Mouse (Mus musculus): ENCODE measurements around the gene Taf9. TPM values are rescaled to one million over a fixed set of nuclear protein-coding genes. Genes with fewer than 3 reads are reported as not detected.

The Taf9 gene
- polyA plus RNA-seq, 1 experiment from 2014 or later = 28.3 TPM

DNA sequence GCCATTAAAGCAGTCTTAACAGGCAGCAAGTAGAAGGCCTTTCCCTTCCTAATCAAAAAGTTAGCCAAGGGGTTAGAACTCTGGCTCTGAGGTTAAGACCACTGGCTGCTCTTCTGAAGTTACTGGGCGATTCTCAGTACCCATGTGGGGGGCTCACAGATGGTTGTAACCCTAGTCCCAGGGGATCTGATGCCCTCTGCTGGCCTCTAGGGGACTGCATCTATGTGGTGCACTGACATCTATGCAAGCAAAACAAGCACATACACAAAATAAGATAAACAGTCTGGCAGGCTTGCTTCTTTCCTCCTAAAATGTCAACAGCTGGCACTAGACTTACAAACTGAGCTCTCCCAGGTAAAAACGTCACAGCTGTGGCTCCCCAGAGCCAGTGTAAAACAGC, 38.5 kb upstream of the Taf9 start:
- Histone ChIP-seq H3K4me2 (ENCODE audit: low read depth, severe bottlenecking) (no peak overlapping the region), H3K4me3 (ENCODE audit: low read depth, low read length) (no peak overlapping the region), H3K27ac (replicated peaks; ENCODE audit: low read depth, low read length) (no peak overlapping the region), H3K36me3 (ENCODE audit: control insufficient read depth, insufficient read depth, low read length) (0 out of 2 replicates have a peak, but pooled peaks cover 3% of the 10 kb centered on the region), H3K27me3 (ENCODE audit: control insufficient read depth, insufficient read depth, low read length) (peaks cover 13% of the 10 kb centered on the region; the same call in 1 of the 2 replicates), H3K9ac (ENCODE audit: low read length) (no peak overlapping the region), H3K4me1 (ENCODE audit: control insufficient read depth, insufficient read depth, low read length) (0 out of 2 replicates have a peak, but pooled peaks cover 4% of the 10 kb centered on the region), H3K9me3 (ENCODE audit: control insufficient read depth, low read length) (no peaks in the 10 kb centered on the region)
- DNase-seq (ENCODE audit: low spot score) = no peak
- ATAC-seq (ENCODE audit: insufficient number of reproducible peaks, low FRiP score, low TSS enrichment, low read depth) = no peak
- 53% methylated on average over 2 of the region's 2 CpGs for WGBS

DNA sequence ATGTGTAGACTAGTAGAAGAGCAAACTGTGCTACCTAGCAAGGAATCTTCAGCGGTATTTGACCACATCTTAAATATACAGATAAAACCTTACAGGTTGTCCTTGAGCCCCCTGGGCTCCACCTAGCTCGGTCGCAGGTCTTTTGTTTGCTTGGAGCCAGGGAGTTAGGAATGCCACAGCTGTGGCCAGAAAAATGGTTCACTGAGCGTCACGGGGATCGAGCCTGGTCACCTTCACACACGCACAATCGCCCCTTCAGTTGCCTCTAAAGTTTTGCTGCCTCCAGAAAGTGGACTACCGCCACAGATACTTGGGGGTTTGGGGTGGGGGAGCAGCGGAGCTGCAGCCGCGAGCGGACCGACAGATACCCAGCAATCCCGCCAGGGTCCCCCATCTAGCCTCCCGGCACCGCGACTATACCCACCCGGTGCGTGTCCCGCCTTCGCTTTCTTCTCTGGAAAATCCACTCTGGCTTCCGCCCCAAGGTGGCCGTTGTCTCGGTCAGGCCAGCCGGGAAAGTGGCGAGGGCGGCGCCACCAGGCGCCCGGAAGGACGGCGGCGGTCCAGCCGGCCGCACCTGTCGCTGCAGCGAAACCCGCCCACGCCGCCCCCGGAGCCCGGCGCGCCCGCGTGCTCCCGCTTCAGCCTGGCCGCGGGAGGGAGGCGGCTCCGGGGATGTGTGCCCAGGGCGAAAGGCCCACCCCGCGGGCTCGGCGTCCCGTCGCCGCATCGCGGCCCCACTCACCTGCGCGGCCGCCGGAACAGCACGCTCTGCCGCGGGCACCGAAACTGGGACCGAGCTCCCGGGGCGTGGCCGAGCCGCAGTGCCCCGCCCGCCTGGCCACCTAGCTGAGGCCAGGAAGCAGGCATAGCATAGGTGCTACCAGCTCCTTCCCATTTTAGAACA, 34.9 kb upstream of the Taf9 start, which contains the start of gene Marveld2:
Marveld2 (minus strand) TSS at position 791 of the 907 bp plus-strand sequence.
- peak; percentile 47 for DNase-seq (ENCODE audit: low spot score)
- peaks cover 8% of the 10 kb centered on the region for H3K36me3 ChIP-seq (ENCODE audit: control insufficient read depth, insufficient read depth, low read length)
- no peak within 1 kb of the TSS for H3K27ac ChIP-seq (replicated peaks; ENCODE audit: low read depth, low read length)
- H3K9ac ChIP-seq (ENCODE audit: low read length) = peak within 1 kb of the TSS; percentile 61
- H3K9me3 ChIP-seq (ENCODE audit: control insufficient read depth, low read length) = no peaks in the 10 kb centered on the region
- WGBS = 3% methylated on average over 64 of the region's 77 CpGs
- peaks cover 13% of the 10 kb centered on the region; the same call in 1 of the 2 replicates for H3K27me3 ChIP-seq (ENCODE audit: control insufficient read depth, insufficient read depth, low read length)
- peak within 1 kb of the TSS; percentile 53 for H3K4me3 ChIP-seq (ENCODE audit: low read depth, low read length)
- H3K4me1 ChIP-seq (ENCODE audit: control insufficient read depth, insufficient read depth, low read length) = 0 out of 2 replicates have a peak, but pooled peaks cover 4% of the 10 kb centered on the region
- ATAC-seq (ENCODE audit: insufficient number of reproducible peaks, low FRiP score, low TSS enrichment, low read depth) = no peak; the same call in 1 of the 2 replicates
- peak within 1 kb of the TSS; percentile 95 for H3K4me2 ChIP-seq (ENCODE audit: low read depth, severe bottlenecking)

DNA sequence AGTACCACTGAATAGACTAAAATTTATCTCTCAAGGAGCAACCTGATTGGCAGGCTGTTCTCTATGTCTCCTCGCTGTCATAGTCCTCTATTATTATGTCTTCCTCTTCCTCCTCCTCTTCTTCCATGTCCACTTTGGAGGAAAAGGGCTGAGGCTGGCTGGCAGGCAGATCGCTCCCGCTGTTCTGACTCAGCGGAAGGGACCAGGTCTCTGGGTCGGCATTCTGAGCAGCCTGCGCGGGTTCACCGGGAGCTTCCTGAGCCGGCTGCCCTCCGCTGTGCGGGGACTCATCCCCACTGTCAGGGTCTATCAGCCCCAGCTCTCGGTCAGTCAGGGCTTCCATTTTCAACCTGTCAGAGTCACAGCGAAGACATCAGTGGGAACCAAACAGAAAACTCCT, 33.8 kb upstream of the Taf9 start:
- 80% methylated on average over 13 of the region's 13 CpGs for WGBS
- Histone ChIP-seq H3K27me3 (ENCODE audit: control insufficient read depth, insufficient read depth, low read length) (peaks cover 13% of the 10 kb centered on the region; the same call in 1 of the 2 replicates), H3K9me3 (ENCODE audit: control insufficient read depth, low read length) (no peaks in the 10 kb centered on the region), H3K9ac (ENCODE audit: low read length) (no peak overlapping the region), H3K4me2 (ENCODE audit: low read depth, severe bottlenecking) (no peak overlapping the region), H3K36me3 (ENCODE audit: control insufficient read depth, insufficient read depth, low read length) (peaks cover 13% of the 10 kb centered on the region), H3K4me3 (ENCODE audit: low read depth, low read length) (no peak overlapping the region), H3K27ac (replicated peaks; ENCODE audit: low read depth, low read length) (no peak overlapping the region), H3K4me1 (ENCODE audit: control insufficient read depth, insufficient read depth, low read length) (0 out of 2 replicates have a peak, but pooled peaks cover 4% of the 10 kb centered on the region)
- no peak for DNase-seq (ENCODE audit: low spot score)
- ATAC-seq (ENCODE audit: insufficient number of reproducible peaks, low FRiP score, low TSS enrichment, low read depth) = no peak

DNA sequence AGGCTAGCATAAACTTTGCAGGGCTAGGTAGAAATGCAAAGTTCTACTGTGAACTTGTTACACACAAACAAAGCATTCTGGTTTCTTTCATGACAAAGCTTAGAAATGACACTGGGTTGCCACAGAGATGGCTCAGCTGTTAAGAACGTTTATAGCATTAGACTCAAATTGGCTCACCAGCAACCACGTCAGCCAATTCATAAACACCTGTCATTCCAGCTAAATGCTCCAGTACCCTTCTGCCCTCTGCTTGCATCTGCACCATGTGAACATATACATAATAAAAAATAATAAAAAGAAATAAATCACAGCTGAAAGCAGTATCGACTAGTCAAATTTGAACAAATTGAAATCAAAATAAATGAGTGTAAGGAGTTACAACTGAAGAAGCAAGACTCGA, 29.1 kb upstream of the Taf9 start:
- Histone ChIP-seq H3K27me3 (ENCODE audit: control insufficient read depth, insufficient read depth, low read length) (peaks cover 4% of the 10 kb centered on the region; the same call in 1 of the 2 replicates), H3K36me3 (ENCODE audit: control insufficient read depth, insufficient read depth, low read length) (peaks cover 18% of the 10 kb centered on the region), H3K9ac (ENCODE audit: low read length) (no peak overlapping the region), H3K4me3 (ENCODE audit: low read depth, low read length) (no peak overlapping the region), H3K4me1 (ENCODE audit: control insufficient read depth, insufficient read depth, low read length) (no peaks in the 10 kb centered on the region), H3K4me2 (ENCODE audit: low read depth, severe bottlenecking) (no peak overlapping the region), H3K9me3 (ENCODE audit: control insufficient read depth, low read length) (no peaks in the 10 kb centered on the region), H3K27ac (replicated peaks; ENCODE audit: low read depth, low read length) (no peak overlapping the region)
- ATAC-seq (ENCODE audit: insufficient number of reproducible peaks, low FRiP score, low TSS enrichment, low read depth) = no peak
- 93% methylated on average over 4 of the region's 4 CpGs for WGBS
- DNase-seq (ENCODE audit: low spot score) = no peak

DNA sequence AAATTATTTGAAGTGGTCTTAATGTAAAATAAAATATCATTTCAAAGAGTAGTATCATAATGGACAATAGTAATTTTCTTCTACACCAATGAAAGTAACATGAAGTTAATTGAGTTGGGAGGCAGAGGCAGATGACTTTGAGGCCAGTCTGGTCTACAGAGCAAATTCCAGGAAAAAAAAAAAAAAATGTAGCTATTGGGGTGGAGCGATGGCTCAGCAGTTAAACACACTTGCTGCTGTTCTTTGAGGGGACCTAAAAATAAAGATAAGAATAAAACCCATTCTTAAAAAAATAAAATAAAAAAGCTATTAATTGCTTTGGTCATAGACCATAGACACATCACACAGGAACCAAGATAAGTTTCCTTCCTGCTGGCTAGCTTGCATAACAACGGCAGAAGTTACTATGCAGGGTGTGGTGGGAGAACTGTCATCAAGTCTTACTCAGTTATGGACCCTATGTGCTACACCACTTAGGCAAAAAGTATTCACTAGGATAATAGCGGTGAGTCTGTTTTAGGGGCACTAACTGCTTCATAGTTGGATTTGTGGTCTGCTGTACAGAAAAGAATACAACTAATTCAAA, 17.2 kb upstream of the Taf9 start:
- ATAC-seq (ENCODE audit: insufficient number of reproducible peaks, low FRiP score, low TSS enrichment, low read depth) (no peak), DNase-seq (ENCODE audit: low spot score) (no peak)
- Histone ChIP-seq H3K27me3 (ENCODE audit: control insufficient read depth, insufficient read depth, low read length) (no peaks in the 10 kb centered on the region), H3K9ac (ENCODE audit: low read length) (no peak overlapping the region), H3K4me3 (ENCODE audit: low read depth, low read length) (no peak overlapping the region), H3K27ac (replicated peaks; ENCODE audit: low read depth, low read length) (no peak overlapping the region), H3K36me3 (ENCODE audit: control insufficient read depth, insufficient read depth, low read length) (peaks cover 14% of the 10 kb centered on the region; the same call in 1 of the 2 replicates), H3K4me2 (ENCODE audit: low read depth, severe bottlenecking) (no peak overlapping the region), H3K9me3 (ENCODE audit: control insufficient read depth, low read length) (no peaks in the 10 kb centered on the region), H3K4me1 (ENCODE audit: control insufficient read depth, insufficient read depth, low read length) (no peaks in the 10 kb centered on the region)
- 94% methylated on average over 3 of the region's 3 CpGs for WGBS

DNA sequence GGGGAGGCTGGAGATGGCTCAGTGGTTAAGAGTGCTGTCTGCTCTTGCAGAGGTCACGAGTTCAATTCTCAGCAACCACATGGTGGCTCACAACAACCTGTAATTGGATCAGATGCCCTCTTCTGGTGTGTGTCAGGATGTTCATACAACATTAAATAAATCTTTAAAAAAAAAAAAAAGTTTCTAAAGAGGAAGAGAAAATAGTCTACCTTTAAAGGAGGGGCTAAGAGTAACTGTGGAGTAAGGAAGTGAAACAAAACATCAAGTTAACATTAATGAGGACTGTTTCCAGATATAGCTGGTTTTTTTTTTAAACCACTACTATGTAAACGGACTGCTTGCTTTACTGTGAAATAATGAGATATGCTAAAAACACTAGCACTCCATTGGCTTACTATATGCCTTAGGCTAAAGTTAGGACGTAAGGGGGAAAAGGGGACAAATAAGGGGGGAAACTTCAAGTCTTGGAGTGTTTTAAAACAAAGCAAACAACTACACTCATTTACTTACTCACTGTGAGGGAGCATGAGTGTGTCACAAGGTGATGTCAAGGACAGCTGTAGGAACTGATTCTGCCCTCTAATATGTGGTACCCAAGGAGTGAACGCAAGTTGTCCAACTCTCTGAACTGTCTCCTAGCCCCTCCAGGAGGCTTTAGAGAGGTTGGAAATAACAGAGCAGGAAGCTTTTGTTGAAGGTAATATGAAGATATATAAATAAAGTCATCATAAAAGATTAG, 8.7 kb upstream of the Taf9 start:
- WGBS = 93% methylated on average over 4 of the region's 4 CpGs
- H3K36me3 ChIP-seq (ENCODE audit: control insufficient read depth, insufficient read depth, low read length) = peaks cover 19% of the 10 kb centered on the region; the same call in 1 of the 2 replicates
- no peak for DNase-seq (ENCODE audit: low spot score)

DNA sequence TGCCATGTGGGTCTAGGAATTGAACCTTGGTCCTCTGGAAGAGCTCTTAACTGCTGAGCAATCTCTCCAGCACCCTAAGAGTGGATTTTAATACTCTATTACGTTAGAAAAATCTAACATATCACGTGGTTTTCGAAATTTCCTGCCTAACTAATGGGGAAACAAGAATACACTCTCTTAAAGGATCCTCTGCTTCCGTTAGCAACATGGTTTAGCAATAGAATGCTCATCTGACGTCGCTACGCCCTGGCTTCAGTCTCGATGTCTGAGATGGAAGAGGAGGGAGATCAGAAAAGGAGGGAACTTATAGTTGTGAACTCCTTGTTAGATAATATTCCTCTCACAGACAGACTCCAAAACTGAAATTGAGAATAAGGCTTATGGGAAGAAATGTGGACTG, 3.2 kb upstream of the Taf9 start:
- peaks cover 7% of the 10 kb centered on the region; the same call in 1 of the 2 replicates for H3K36me3 ChIP-seq (ENCODE audit: control insufficient read depth, insufficient read depth, low read length)
- WGBS = 96% methylated on average over 8 of the region's 8 CpGs

More for the DNA sequence above, 8.7 kb upstream of the Taf9 start:
- no peaks in the 10 kb centered on the region for H3K9me3 ChIP-seq (ENCODE audit: control insufficient read depth, low read length)
- no peak overlapping the region for H3K27ac ChIP-seq (replicated peaks; ENCODE audit: low read depth, low read length)
- no peak overlapping the region for H3K9ac ChIP-seq (ENCODE audit: low read length)
- no peak overlapping the region for H3K4me2 ChIP-seq (ENCODE audit: low read depth, severe bottlenecking)
- no peak for ATAC-seq (ENCODE audit: insufficient number of reproducible peaks, low FRiP score, low TSS enrichment, low read depth)
- H3K4me1 ChIP-seq (ENCODE audit: control insufficient read depth, insufficient read depth, low read length) = no peaks in the 10 kb centered on the region
- H3K4me3 ChIP-seq (ENCODE audit: low read depth, low read length) = no peak overlapping the region
- no peaks in the 10 kb centered on the region for H3K27me3 ChIP-seq (ENCODE audit: control insufficient read depth, insufficient read depth, low read length)

More for the DNA sequence above, 3.2 kb upstream of the Taf9 start:
- no peak overlapping the region for H3K27ac ChIP-seq (replicated peaks; ENCODE audit: low read depth, low read length)
- peaks cover 4% of the 10 kb centered on the region for H3K4me1 ChIP-seq (ENCODE audit: control insufficient read depth, insufficient read depth, low read length)
- H3K4me2 ChIP-seq (ENCODE audit: low read depth, severe bottlenecking) = no peak overlapping the region
- DNase-seq (ENCODE audit: low spot score) (no peak), ATAC-seq (ENCODE audit: insufficient number of reproducible peaks, low FRiP score, low TSS enrichment, low read depth) (no peak)
- no peak overlapping the region for H3K4me3 ChIP-seq (ENCODE audit: low read depth, low read length)
- no peak overlapping the region for H3K9ac ChIP-seq (ENCODE audit: low read length)
- H3K9me3 ChIP-seq (ENCODE audit: control insufficient read depth, low read length) = no peaks in the 10 kb centered on the region
- no peaks in the 10 kb centered on the region for H3K27me3 ChIP-seq (ENCODE audit: control insufficient read depth, insufficient read depth, low read length)
